Mouse (Mus musculus) thymus, adult 2 months (tissue): ENCODE data around the gene Cd19. TPM values are rescaled to one million over a fixed set of nuclear protein-coding genes. Genes with fewer than 3 reads are reported as not detected.

ENCODE experiments used
- DNase-seq: peaks from one replicate; pipeline ENCODE4 v3.0.0; 2021
- H3K27ac ChIP-seq: fragments of 200-500 bp; 2 replicates; pipeline ENCODE4 v1.5.1; 2012; ENCODE audit warnings: low read length, control low read depth; ENCODE audit not compliant: control insufficient read depth, insufficient read depth
- H3K27me3 ChIP-seq: fragments of 200-500 bp; 2 replicates; pipeline ENCODE4 v1.6.1; 2012; ENCODE audit warnings: mild to moderate bottlenecking, low read length, moderate library complexity, mixed read lengths; ENCODE audit not compliant: control insufficient read depth, insufficient read depth
- H3K36me3 ChIP-seq: fragments of 200-500 bp; 2 replicates; pipeline ENCODE4 v1.6.1; 2012; ENCODE audit warnings: mild to moderate bottlenecking, low read length, moderate library complexity; ENCODE audit not compliant: control insufficient read depth, insufficient read depth
- H3K4me1 ChIP-seq: fragments of 200-500 bp; replicated peaks from 2 replicates; pipeline ENCODE4 v1.6.1; 2012; ENCODE audit warnings: low read length; ENCODE audit not compliant: control insufficient read depth, insufficient read depth
- H3K4me3 ChIP-seq: fragments of 200-500 bp; 2 replicates; pipeline ENCODE4 v1.5.1; 2012; ENCODE audit warnings: mild to moderate bottlenecking, low read length, control low read depth, moderate library complexity; ENCODE audit not compliant: control insufficient read depth, insufficient read depth
- CTCF ChIP-seq: fragments of 200-500 bp; IDR thresholded peaks from 2 replicates; pipeline ENCODE4 v1.5.1; 2012; ENCODE audit warnings: mild to moderate bottlenecking, control low read depth, low read length, moderate library complexity, borderline replicate concordance; ENCODE audit not compliant: control insufficient read depth, poor library complexity, insufficient read depth; ENCODE audit errors: extremely low read depth
- POLR2A ChIP-seq: fragments of 200-500 bp; IDR thresholded peaks from 2 replicates; pipeline ENCODE4 v1.6.1; 2012; ENCODE audit warnings: mild to moderate bottlenecking, low read length, control low read depth, moderate library complexity; ENCODE audit not compliant: control insufficient read depth, poor library complexity, insufficient read depth; ENCODE audit errors: extremely low read depth
- WGBS: fragments of 180-500 bp; shearing (Covaris S2); methylation state at CpG from one replicate; pipeline ENCODE4 v1.1.7; 2018; 5-methylcytosine and 5-hydroxymethylcytosine counted together
- polyA plus RNA-seq: library from polyadenylated mRNA; depleted of rRNA; stranded (reverse); fragments of >200 nt; gene quantifications from 2 replicates; pipeline ENCODE4 v1.2.3, GENCODE M21; 2012

Cd19 gene
- polyA plus RNA-seq, 1 experiment, result 11.6 TPM

DNA sequence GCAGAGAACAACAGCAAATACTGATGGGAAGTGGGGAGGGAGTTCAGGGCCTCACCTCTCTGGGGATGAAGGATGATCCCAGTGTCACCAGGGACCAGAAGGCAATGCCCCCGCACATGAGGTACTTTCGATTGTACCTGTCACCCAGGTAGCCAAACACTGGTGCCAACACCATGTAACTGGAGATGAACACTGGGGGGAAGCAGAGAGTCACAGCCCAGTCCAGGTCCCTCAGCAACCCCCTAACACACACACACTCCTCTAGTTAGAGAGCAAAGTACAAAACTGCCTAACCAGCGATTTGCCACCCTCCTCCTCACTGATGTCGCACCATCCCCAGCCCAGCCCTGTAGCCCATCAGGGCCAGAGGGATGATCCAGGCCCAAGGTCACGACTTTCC lies 39.7 kb downstream of the Cd19 start:
- no peak overlapping the region for H3K27ac ChIP-seq
- 87% methylated on average over 5 of the region's 5 CpGs for WGBS
- H3K36me3 ChIP-seq, result peaks cover 8% of the 10 kb centered on the region; the same call in 1 of the 2 replicates
- H3K4me1 ChIP-seq, result peaks cover 30% of the 10 kb centered on the region
- H3K4me3 ChIP-seq, result no peak overlapping the region
- H3K27me3 ChIP-seq, result no peaks in the 10 kb centered on the region
- no peak for TF ChIP-seq CTCF
- TF ChIP-seq POLR2A, result no peak
- DNase-seq, result no peak

GRCm38 (mm10) chr7:126374526-126374925 lies 40.2 kb downstream of the Cd19 start:
- 80% methylated on average over 6 of the region's 6 CpGs for WGBS
- Histone ChIP-seq H3K27me3 (no peaks in the 10 kb centered on the region), H3K27ac (no peak overlapping the region), H3K36me3 (peaks cover 8% of the 10 kb centered on the region; the same call in 1 of the 2 replicates), H3K4me3 (no peak overlapping the region), H3K4me1 (peaks cover 34% of the 10 kb centered on the region)
- no peak for DNase-seq
- no peak for TF ChIP-seq POLR2A
- TF ChIP-seq CTCF, result no peak

DNA sequence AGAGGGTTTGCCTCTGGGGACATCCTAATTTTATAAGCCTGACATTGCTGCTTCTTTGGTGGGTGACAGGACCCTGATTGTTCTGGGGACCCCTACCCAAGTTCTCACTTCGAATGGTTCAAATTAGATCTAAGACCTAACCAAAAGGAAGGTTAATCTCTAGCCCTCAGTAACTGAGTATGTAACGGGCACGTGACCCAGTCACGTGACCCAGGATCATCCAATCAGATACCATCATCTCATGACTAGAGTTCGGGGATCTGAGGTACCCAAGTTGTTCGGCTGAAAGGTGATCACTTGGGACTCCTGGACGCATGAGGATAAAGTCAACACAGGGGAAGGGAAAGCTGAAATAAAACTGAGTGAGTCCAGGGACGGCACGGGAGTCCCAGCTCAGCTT lies 41.7 kb downstream of the Cd19 start:
- no peak for DNase-seq
- Histone ChIP-seq H3K4me1 (peaks cover 34% of the 10 kb centered on the region), H3K36me3 (peaks cover 8% of the 10 kb centered on the region; the same call in 1 of the 2 replicates), H3K27ac (no peak overlapping the region), H3K27me3 (no peaks in the 10 kb centered on the region), H3K4me3 (no peak overlapping the region)
- TF ChIP-seq CTCF, result no peak
- no peak for TF ChIP-seq POLR2A
- WGBS, result 92% methylated on average over 9 of the region's 9 CpGs

- Histone ChIP-seq H3K4me1 (peaks cover 30% of the 10 kb centered on the region), H3K4me3 (peak within 1 kb of the TSS; percentile 93), H3K27ac (peak within 1 kb of the TSS; percentile 88), H3K36me3 (peaks cover 32% of the 10 kb centered on the region), H3K27me3 (no peaks in the 10 kb centered on the region)
- 5% methylated on average over 13 of the region's 13 CpGs for WGBS
- DNase-seq, result peak; percentile 96
- TF ChIP-seq CTCF, result 0 out of 2 replicates have a peak, but pooled peaks have one; percentile 51
- peak; percentile 98 for TF ChIP-seq POLR2A
Measured at GRCm38 (mm10) chr7:126369393-126369792, 45.3 kb downstream of the Cd19 start, which contains the start of gene Lat. Gene Lat, minus strand, starts transcription at chr7:126369570.

DNA sequence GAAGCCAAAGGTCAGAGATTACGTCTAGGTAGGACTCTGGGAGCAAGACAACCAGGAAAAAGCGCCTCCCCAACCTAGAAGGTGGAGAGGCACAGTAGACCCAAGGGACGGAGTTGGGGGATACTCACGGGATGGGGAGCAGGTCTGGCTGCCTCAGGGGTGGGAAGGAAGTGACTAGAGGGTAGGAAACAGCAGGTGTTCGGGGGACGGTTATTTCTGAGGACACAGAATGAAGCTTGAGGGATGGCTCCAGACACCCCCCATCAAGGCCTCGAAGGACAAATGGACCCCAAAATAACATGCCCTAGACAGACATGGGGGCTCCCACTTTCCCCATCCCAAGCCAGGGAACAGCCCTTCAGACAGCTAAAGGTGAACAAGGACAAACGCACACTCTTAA lies 46.3 kb downstream of the Cd19 start:
- TF ChIP-seq CTCF, result no peak
- no peak for TF ChIP-seq POLR2A

DNA sequence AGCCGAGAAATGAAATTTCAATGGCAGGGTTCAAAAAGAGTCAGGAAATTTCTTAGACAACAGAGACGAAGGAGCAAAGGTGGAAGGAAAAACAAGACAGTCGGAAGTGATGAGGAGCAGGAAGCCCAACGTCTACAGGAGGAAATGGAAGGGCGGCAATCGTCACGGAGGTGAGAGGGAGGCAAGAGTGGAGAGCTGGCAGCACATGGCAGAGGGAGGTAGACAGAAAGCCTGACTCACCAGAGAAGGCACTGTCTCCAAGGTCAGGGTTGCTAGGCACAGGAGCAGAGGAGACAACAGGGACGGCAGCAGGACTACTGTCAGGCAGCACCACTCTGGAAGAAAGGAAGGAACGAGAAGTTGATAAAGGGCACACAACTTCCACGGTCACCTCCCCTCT lies 47.1 kb downstream of the Cd19 start:
- 21% methylated on average over 10 of the region's 10 CpGs for WGBS
- H3K4me1 ChIP-seq, result peaks cover 42% of the 10 kb centered on the region
- peak overlapping the region; percentile 88 for H3K27ac ChIP-seq
- DNase-seq, result peak; percentile 53
- no peaks in the 10 kb centered on the region for H3K27me3 ChIP-seq
- TF ChIP-seq CTCF (no peak), POLR2A (no peak)
- peaks cover 50% of the 10 kb centered on the region for H3K36me3 ChIP-seq
- peak overlapping the region; percentile 93 for H3K4me3 ChIP-seq

More for the DNA sequence above, 46.3 kb downstream of the Cd19 start:
- DNase-seq, result peak; percentile 55
- H3K36me3 ChIP-seq, result peaks cover 42% of the 10 kb centered on the region
- peak overlapping the region; percentile 88 for H3K27ac ChIP-seq
- H3K27me3 ChIP-seq, result no peaks in the 10 kb centered on the region
- peak overlapping the region; percentile 93 for H3K4me3 ChIP-seq
- 9% methylated on average over 8 of the region's 8 CpGs for WGBS
- peaks cover 36% of the 10 kb centered on the region for H3K4me1 ChIP-seq

- 93% methylated on average over 6 of the region's 6 CpGs for WGBS
- Histone ChIP-seq H3K27ac (no peak overlapping the region), H3K4me3 (no peak overlapping the region), H3K27me3 (no peaks in the 10 kb centered on the region), H3K36me3 (peaks cover 46% of the 10 kb centered on the region), H3K4me1 (peaks cover 52% of the 10 kb centered on the region)
- DNase-seq, result no peak
- TF ChIP-seq POLR2A, result no peak
- no peak for TF ChIP-seq CTCF
Measured at GRCm38 (mm10) chr7:126363038-126363437, 51.7 kb downstream of the Cd19 start.
